Mouse (Mus musculus) liver, postnatal 0 days (tissue): ENCODE data around the gene Rapsn.

Experiments used
- CTCF ChIP-seq: sonication (generic); IDR thresholded peaks from 2 replicates; pipeline ENCODE4 v1.5.1; 2016; ENCODE audit warnings: antibody characterized with exemption, low read depth
- EP300 ChIP-seq: IDR thresholded peaks from 2 replicates; pipeline ENCODE4 v1.6.1; 2016; ENCODE audit warnings: antibody characterized with exemption, low read depth, mild to moderate bottlenecking

DNA sequence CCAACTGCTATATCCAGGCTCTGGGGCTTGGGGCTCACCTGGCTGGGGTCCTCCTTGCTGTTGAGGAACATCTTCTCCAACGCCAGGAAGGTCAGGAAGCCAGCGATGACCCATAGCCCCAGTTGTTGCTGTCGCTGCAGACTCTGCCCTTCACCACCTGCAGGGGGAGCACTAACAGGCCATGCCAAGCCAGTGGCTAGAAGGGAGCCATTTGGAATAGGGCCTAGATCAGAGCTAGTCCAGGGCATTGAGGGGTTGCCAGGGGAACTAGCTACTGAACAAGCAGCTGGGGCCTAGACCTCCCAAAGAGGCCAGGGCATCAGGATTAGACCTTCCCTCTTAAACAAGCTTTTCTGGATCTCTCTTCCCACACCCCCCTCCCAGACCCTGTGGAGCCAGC lies 30.1 kb downstream of the Rapsn start:
- TF ChIP-seq CTCF (peak; percentile 89), EP300 (no peak)
